Mouse (Mus musculus) brain, embryonic 14.5 days (tissue): ENCODE data around the gene Cdc42bpa. TPM values are rescaled to one million over a fixed set of nuclear protein-coding genes. Genes with fewer than 3 reads are reported as not detected.
A peak's percentile ranks its signal among the peaks of the same experiment; 100 is the strongest.

ENCODE experiments used
- DNase-seq: peaks from one replicate; pipeline ENCODE4 v3.0.0-alpha.2; 2011; ENCODE audit warnings: low read depth
- CTCF ChIP-seq: fragments of 200-500 bp; IDR thresholded peaks from 2 replicates; pipeline ENCODE4 v1.5.1; 2012; ENCODE audit warnings: inconsistent platforms, mild to moderate bottlenecking, moderate library complexity, borderline replicate concordance; ENCODE audit not compliant: insufficient read depth, insufficient read length; ENCODE audit errors: extremely low read depth
- POLR2A ChIP-seq: fragments of 200-500 bp; IDR thresholded peaks from 2 replicates; pipeline ENCODE4 v1.6.1; 2012; ENCODE audit warnings: mild to moderate bottlenecking, inconsistent platforms, borderline replicate concordance; ENCODE audit not compliant: poor library complexity, insufficient read depth, insufficient read length, severe bottlenecking; ENCODE audit errors: extremely low read depth
- polyA plus RNA-seq: library from polyadenylated mRNA; depleted of rRNA; stranded (reverse); fragments of >200 nt; gene quantifications from 2 replicates; pipeline ENCODE4 v1.2.3, GENCODE M21; 2012; rRNA removed

Cdc42bpa gene
- polyA plus RNA-seq = 42.7 and 60.6 TPM in 2 replicates

GRCm38 (mm10) chr1:179959721-179960542, at the start of gene Cdc42bpa:
Cdc42bpa (plus strand) TSS chr1:179960472.
- no peak for TF ChIP-seq CTCF
- TF ChIP-seq POLR2A = peak; percentile 90
- peak; percentile 91 for DNase-seq

- DNase-seq = peak; percentile 24
- no peak for TF ChIP-seq POLR2A
- TF ChIP-seq CTCF = no peak
These were observed 46.8 kb upstream of the Cdc42bpa start for GRCm38 (mm10) chr1:179913471-179913870.

GRCm38 (mm10) chr1:179917036-179917435, 43.2 kb upstream of the Cdc42bpa start:
- TF ChIP-seq CTCF (no peak), POLR2A (no peak)

GRCm38 (mm10) chr1:179917481-179917880, 42.8 kb upstream of the Cdc42bpa start:
- DNase-seq = no peak
- no peak for TF ChIP-seq POLR2A
- TF ChIP-seq CTCF = no peak

More at GRCm38 (mm10) chr1:179917036-179917435, 43.2 kb upstream of the Cdc42bpa start:
- DNase-seq = no peak

GRCm38 (mm10) chr1:179919656-179920436, 40.4 kb upstream of the Cdc42bpa start:
- no peak for TF ChIP-seq CTCF
- TF ChIP-seq POLR2A = no peak
- no peak for DNase-seq

GRCm38 (mm10) chr1:179923661-179924405, 36.4 kb upstream of the Cdc42bpa start:
- no peak for TF ChIP-seq POLR2A
- TF ChIP-seq CTCF = no peak
- no peak for DNase-seq

GRCm38 (mm10) chr1:179926240-179926639, 34.0 kb upstream of the Cdc42bpa start:
- no peak for DNase-seq
- TF ChIP-seq POLR2A = no peak
- TF ChIP-seq CTCF = no peak

GRCm38 (mm10) chr1:179927102-179927501, 33.2 kb upstream of the Cdc42bpa start:
- DNase-seq = no peak
- TF ChIP-seq POLR2A (no peak), CTCF (no peak)

- no peak for TF ChIP-seq CTCF
- TF ChIP-seq POLR2A = no peak
- DNase-seq = no peak
These were observed 31.4 kb upstream of the Cdc42bpa start for GRCm38 (mm10) chr1:179928822-179929221.

GRCm38 (mm10) chr1:179931247-179931646, 29.0 kb upstream of the Cdc42bpa start:
- TF ChIP-seq POLR2A = no peak
- TF ChIP-seq CTCF = no peak
- peak; percentile 41 for DNase-seq

- DNase-seq = no peak
- no peak for TF ChIP-seq CTCF
- no peak for TF ChIP-seq POLR2A
These were observed 26.2 kb upstream of the Cdc42bpa start for GRCm38 (mm10) chr1:179934064-179934463.
